In genomic region chr6:100883233-100883632, GRCm38 (mm10) we compare ENCODE assay signal across 8 mouse cellular contexts. TPM values are rescaled to one million over a fixed set of nuclear protein-coding genes. Genes with fewer than 3 reads are reported as not detected.
DNase-seq lines count a peak whose midpoint lies in the region; ATAC-seq lines count a peak whose summit lies in the region.
"Had no signal": no experiment of that assay in that cellular context is flagged by ENCODE, and none has a peak within 500 bp of the region (broad histone marks: within the 10 kb centered on the region; RNA-seq: fewer than 3 reads in every experiment).

No protein-coding gene starts in this region.

- 56% methylated on average over 13 of the region's 13 CpGs for WGBS in kidney, embryonic 14.5 days

- no peak overlapping the region for H3K4me3 ChIP-seq in kidney, embryonic 14.5 days (ENCODE audit: low read length)

- no peaks in the 10 kb centered on the region for H3K9me3 ChIP-seq in kidney, embryonic 14.5 days (ENCODE audit: control insufficient read depth, low read length)
- H3K9me3 ChIP-seq: liver, embryonic 15.5 days had no signal

- no peaks in the 10 kb centered on the region for H3K4me1 ChIP-seq in kidney, embryonic 14.5 days (ENCODE audit: control insufficient read depth, insufficient read depth, low read length)
- H3K4me1 ChIP-seq: liver, embryonic 15.5 days had no signal

- peak; percentile 52 for DNase-seq in kidney, adult 18-20 months
- DNase-seq in ES-CJ7 (ENCODE audit: low read depth, low spot score) = peak; percentile 83
- DNase-seq in adrenal gland, postnatal 14 days = peak; percentile 32
- DNase-seq in kidney, adult 9 months = peak; percentile 64
- peak; percentile 56 for DNase-seq in naive thymus-derived CD4-positive, alpha-beta T cell, adult 2 months (ENCODE audit: low read depth)

- no peak overlapping the region for H3K4me2 ChIP-seq in kidney, embryonic 14.5 days (replicated peaks; ENCODE audit: low read depth, low read length)

- no peak for ATAC-seq in kidney, embryonic 14.5 days (ENCODE audit: low FRiP score, low TSS enrichment)
- ATAC-seq in frontal cortex, adult (ENCODE audit: low TSS enrichment) = no peak

- H3K27ac ChIP-seq in kidney, embryonic 14.5 days (ENCODE audit: low read depth, low read length) = no peak overlapping the region
- H3K27ac ChIP-seq: liver, embryonic 15.5 days had no signal

- no peak overlapping the region for H3K9ac ChIP-seq in kidney, embryonic 14.5 days (ENCODE audit: low read depth, low read length)
- H3K9ac ChIP-seq: liver, embryonic 15.5 days had no signal

- no peaks in the 10 kb centered on the region for H3K36me3 ChIP-seq in kidney, embryonic 14.5 days (ENCODE audit: control insufficient read depth, insufficient read depth, low read length)
- H3K36me3 ChIP-seq: liver, embryonic 15.5 days had no signal

- H3K27me3 ChIP-seq in kidney, embryonic 14.5 days (ENCODE audit: control insufficient read depth, insufficient read depth, low read length) = no peaks in the 10 kb centered on the region
- H3K27me3 ChIP-seq: liver, embryonic 15.5 days had no signal

RNA-seq across cellular contexts. Expression of gene Ppp4r2, which starts 49.8 kb away (rescaled TPM):
- polyA plus RNA-seq in kidney, embryonic 14.5 days (2014; fragmentation: Nextera tagmentation; extraction: Ambion mirVana) = 33.1 and 42.1 TPM in 2 replicates
- total RNA-seq in adrenal gland, postnatal 14 days (2021) = 76.3 and 96.5 TPM in 2 replicates

Comparison
In these comparisons a context has a peak if more than half of its experiments do, and no peak if none do; other contexts are left out.
1. DNase-seq: peak in every context shown above with its lines; median percentile 83 in ES-CJ7; 64 in kidney, adult 9 months; 56 in naive thymus-derived CD4-positive, alpha-beta T cell, adult 2 months; 52 in kidney, adult 18-20 months; 32 in adrenal gland, postnatal 14 days.